Comparison of ENCODE assay signal across 9 mouse cellular contexts in genomic region chr1:130422664-130423111, GRCm38 (mm10). TPM values are rescaled to one million over a fixed set of nuclear protein-coding genes. Genes with fewer than 3 reads are reported as not detected.
DNase-seq lines count a peak whose midpoint lies in the region; ATAC-seq and TF ChIP-seq lines count a peak whose summit lies in the region.
"Had no signal": no experiment of that assay in that cellular context is flagged by ENCODE, and none has a peak within 500 bp of the region (broad histone marks: within the 10 kb centered on the region; RNA-seq: fewer than 3 reads in every experiment).

Gene Cd55b, minus strand, starts transcription at chr1:130423009.

- DNase-seq in gastrocnemius, adult 2 months: peak; percentile 32
- no peak for DNase-seq in gastrocnemius, adult 18-20 months (ENCODE audit: low spot score)
- DNase-seq in ES-CJ7 (ENCODE audit: low read depth, low spot score): peak; percentile 8
- DNase-seq in right cerebral cortex, postnatal 14 days: peak; percentile 39
- DNase-seq in urinary bladder, adult 18-20 months (ENCODE audit: low spot score in 2 of 2): no peak

- H3K27ac ChIP-seq in gastrocnemius, adult 2 months: no peak within 1 kb of the TSS
- H3K27ac ChIP-seq in embryonic facial prominence, embryonic 13.5 days: no peak within 1 kb of the TSS
- H3K27ac ChIP-seq in hindbrain, embryonic 16.5 days (ENCODE audit: low read depth, low read length): no peak within 1 kb of the TSS
- H3K27ac ChIP-seq in limb, embryonic 13.5 days: no peak within 1 kb of the TSS

- no peaks in the 10 kb centered on the region for H3K27me3 ChIP-seq in embryonic facial prominence, embryonic 13.5 days
- H3K27me3 ChIP-seq in hindbrain, embryonic 16.5 days (replicated peaks; ENCODE audit: control insufficient read depth, insufficient read depth, low read length): no peaks in the 10 kb centered on the region
- H3K27me3 ChIP-seq in limb, embryonic 13.5 days: no peaks in the 10 kb centered on the region

- H3K36me3 ChIP-seq in embryonic facial prominence, embryonic 13.5 days: no peaks in the 10 kb centered on the region
- no peaks in the 10 kb centered on the region for H3K36me3 ChIP-seq in hindbrain, embryonic 16.5 days (ENCODE audit: control insufficient read depth, insufficient read depth, low read length)
- no peaks in the 10 kb centered on the region for H3K36me3 ChIP-seq in limb, embryonic 13.5 days

- H3K4me1 ChIP-seq in embryonic facial prominence, embryonic 13.5 days: no peaks in the 10 kb centered on the region
- no peaks in the 10 kb centered on the region; the same call in 1 of the 2 replicates for H3K4me1 ChIP-seq in hindbrain, embryonic 16.5 days (ENCODE audit: control insufficient read depth, insufficient read depth, low read depth, low read length)
- H3K4me1 ChIP-seq in limb, embryonic 13.5 days: peaks cover 6% of the 10 kb centered on the region; the same call in 1 of the 2 replicates

- ATAC-seq in embryonic facial prominence, embryonic 13.5 days (ENCODE audit: insufficient number of reproducible peaks, insufficient read depth, low FRiP score, low TSS enrichment, low read depth): peak; percentile 54
- peak; percentile 76 for ATAC-seq in hindbrain, embryonic 16.5 days
- ATAC-seq in limb, embryonic 13.5 days (ENCODE audit: low FRiP score, low read depth): peak; percentile 57

- intact Hi-C loops in gastrocnemius, adult 2 months (cut with DNase I): no loop called here

- H3K9me3 ChIP-seq in embryonic facial prominence, embryonic 13.5 days: no peaks in the 10 kb centered on the region
- no peaks in the 10 kb centered on the region for H3K9me3 ChIP-seq in hindbrain, embryonic 16.5 days (ENCODE audit: control insufficient read depth, low read length)
- no peaks in the 10 kb centered on the region for H3K9me3 ChIP-seq in limb, embryonic 13.5 days

- WGBS in embryonic facial prominence, embryonic 13.5 days: 62% methylated on average over 18 of the region's 18 CpGs
- WGBS in hindbrain, embryonic 16.5 days: 50% methylated on average over 18 of the region's 18 CpGs
- WGBS in limb, embryonic 13.5 days: 54% methylated on average over 18 of the region's 18 CpGs

- no peak within 1 kb of the TSS for H3K4me2 ChIP-seq in embryonic facial prominence, embryonic 13.5 days
- peak within 1 kb of the TSS; percentile 21; the same call in 1 of the 2 replicates for H3K4me2 ChIP-seq in hindbrain, embryonic 16.5 days (ENCODE audit: low read length)
- peak within 1 kb of the TSS; percentile 34 for H3K4me2 ChIP-seq in limb, embryonic 13.5 days (replicated peaks)

- TF ChIP-seq CTCF in gastrocnemius, adult 2 months (IDR thresholded peaks at IDR 0.05): no peak

- peak within 1 kb of the TSS; percentile 39; the same call in 1 of the 2 replicates for H3K4me3 ChIP-seq in gastrocnemius, adult 2 months
- no peak within 1 kb of the TSS for H3K4me3 ChIP-seq in embryonic facial prominence, embryonic 13.5 days
- H3K4me3 ChIP-seq in hindbrain, embryonic 16.5 days (ENCODE audit: low read length): no peak within 1 kb of the TSS
- H3K4me3 ChIP-seq in limb, embryonic 13.5 days: no peak within 1 kb of the TSS

- H3K9ac ChIP-seq in embryonic facial prominence, embryonic 13.5 days: no peak within 1 kb of the TSS
- H3K9ac ChIP-seq in hindbrain, embryonic 16.5 days (ENCODE audit: low read depth, low read length): no peak within 1 kb of the TSS
- no peak within 1 kb of the TSS for H3K9ac ChIP-seq in limb, embryonic 13.5 days

RNA-seq across cellular contexts. Expression of gene Cd55b, which starts in this region (rescaled TPM):
- total RNA-seq in gastrocnemius, adult 2 months (2021): 1 to 10 TPM in 1 of 2 experiments, under 1 TPM in 1; 0.67 to 1.2 TPM
- total RNA-seq in gastrocnemius, adult 18-20 months (2021): under 1 TPM; 0.81 to 0.89 TPM
- polyA plus RNA-seq in embryonic facial prominence, embryonic 13.5 days (2015; fragmentation: Nextera tagmentation; extraction: Ambion mirVana): not detected in 2 replicates
- not detected in 2 replicates for polyA plus RNA-seq in hindbrain, embryonic 16.5 days (2015; fragmentation: Nextera tagmentation; extraction: Ambion mirVana)
- not detected in 2 replicates for polyA plus RNA-seq in limb, embryonic 13.5 days (2015; fragmentation: Nextera tagmentation; extraction: Ambion mirVana)
- polyA plus RNA-seq: neural tube, embryonic 11.5 days had no signal

Comparison
In these comparisons a context has a peak if more than half of its experiments do, and no peak if none do; other contexts are left out.
1. DNase-seq: peak in gastrocnemius, adult 2 months (single experiment), ES-CJ7 (single experiment) and right cerebral cortex, postnatal 14 days (single experiment); none in gastrocnemius, adult 18-20 months (single experiment) and urinary bladder, adult 18-20 months (0 of 2).
2. Peak in ATAC-seq in embryonic facial prominence, embryonic 13.5 days; RNA of the gene not detected or under 1 TPM.
3. Peak in ATAC-seq and H3K4me2 ChIP-seq in hindbrain, embryonic 16.5 days; RNA of the gene not detected or under 1 TPM.
4. Peak in ATAC-seq and H3K4me2 ChIP-seq in limb, embryonic 13.5 days; RNA of the gene not detected or under 1 TPM.
5. Peak in every context shown above with its lines, with median percentiles within 50 percentile points of each other: ATAC-seq.